Mouse (Mus musculus): ENCODE data around the gene Prl2c3. TPM values are rescaled to one million over a fixed set of nuclear protein-coding genes. Genes with fewer than 3 reads are reported as not detected.
"Not testable (repeated sequence)": the region's sequence is repeated elsewhere in the genome, so short reads cannot be mapped to it uniquely, and the experiment has no call there.

Gene Prl2c3
- total RNA-seq (2021): not detected
- long read RNA-seq, experiment 1: 0 reads
- long read RNA-seq, experiment 2: 0 reads

- DNase-seq: not testable (repeated sequence)
Measured at GRCm38 (mm10) chr13:12799979-12800378, at the start of gene Prl2c3. Gene Prl2c3 (minus strand): TSS chr13:12800079.

- not testable (repeated sequence) for DNase-seq
Measured at GRCm38 (mm10) chr13:12848254-12848653, 48.4 kb upstream of the Prl2c3 start.

GRCm38 (mm10) chr13:12844701-12845100, 44.8 kb upstream of the Prl2c3 start:
- DNase-seq: not testable (repeated sequence)

GRCm38 (mm10) chr13:12837546-12837945, 37.7 kb upstream of the Prl2c3 start:
- DNase-seq: not testable (repeated sequence)

GRCm38 (mm10) chr13:12831769-12832168, 31.9 kb upstream of the Prl2c3 start:
- no peak for DNase-seq

- no peak for DNase-seq
Measured at GRCm38 (mm10) chr13:12829031-12829430, 29.2 kb upstream of the Prl2c3 start.

GRCm38 (mm10) chr13:12824500-12825176, 24.8 kb upstream of the Prl2c3 start:
- DNase-seq: not testable (repeated sequence)

GRCm38 (mm10) chr13:12813734-12814424, 14.0 kb upstream of the Prl2c3 start:
- DNase-seq: not testable (repeated sequence)

- no peak for DNase-seq
Measured at GRCm38 (mm10) chr13:12809591-12809990, 9.7 kb upstream of the Prl2c3 start.

- DNase-seq: not testable (repeated sequence)
Measured at GRCm38 (mm10) chr13:12808793-12809512, 9.1 kb upstream of the Prl2c3 start.

- DNase-seq: not testable (repeated sequence)
Measured at GRCm38 (mm10) chr13:12806496-12806895, 6.6 kb upstream of the Prl2c3 start.

- not testable (repeated sequence) for DNase-seq
Measured at GRCm38 (mm10) chr13:12769442-12770091, 30.3 kb downstream of the Prl2c3 start.

Other genes with a start within 250 kb of the Prl2c3 start
- 10 to 100 TPM in 1 of 2 experiments, 1 to 10 TPM in 1; 9.3 to 11.9 TPM for gene Ero1lb, start 234.2 kb downstream of the Prl2c3 start, total RNA-seq (2021)
- gene Prl2c2, start 205.3 kb upstream of the Prl2c3 start, total RNA-seq (2021): not detected